Mouse (Mus musculus) spleen, adult 2 months (tissue): ENCODE measurements around the gene Ces1c.

Experiments used
- CTCF ChIP-seq: fragments of 200-500 bp; IDR thresholded peaks from 2 replicates; pipeline ENCODE4 v1.5.1; 2011; ENCODE audit warnings: mild to moderate bottlenecking, inconsistent platforms; ENCODE audit not compliant: insufficient read depth, insufficient read length, insufficient replicate concordance; ENCODE audit errors: extremely low read depth
- POLR2A ChIP-seq: fragments of 200-500 bp; IDR thresholded peaks from 2 replicates; pipeline ENCODE4 v1.6.1; 2011; ENCODE audit warnings: low read depth, low read length, inconsistent platforms

DNA sequence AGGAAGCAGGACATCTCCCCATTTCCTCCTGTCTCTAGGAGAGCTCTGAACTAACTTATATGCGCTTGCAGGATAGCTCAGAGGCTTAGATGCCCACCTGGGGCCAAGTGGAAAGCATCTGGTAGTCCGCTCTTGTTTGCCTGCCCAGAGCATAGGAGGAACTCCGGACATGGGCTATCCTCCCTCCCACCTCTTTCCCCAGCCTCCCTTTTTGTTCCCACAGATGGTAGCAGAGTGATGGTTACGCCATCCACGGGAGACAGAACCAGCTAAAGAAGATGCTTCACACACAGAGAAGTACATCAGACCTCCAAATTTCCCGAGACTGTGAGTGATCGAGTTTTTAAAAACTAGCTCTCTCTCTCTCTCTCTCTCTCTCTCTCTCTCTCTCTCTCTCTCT is 42.9 kb downstream of the Ces1c start:
- TF ChIP-seq POLR2A = no peak
- no peak for TF ChIP-seq CTCF
